Mouse (Mus musculus): ENCODE data around the gene Scml4. TPM values are rescaled to one million over a fixed set of nuclear protein-coding genes. Genes with fewer than 3 reads are reported as not detected.

Scml4 gene
- total and polyA plus RNA-seq, 3 experiments = 0.03 to 0.08 TPM; not detected in 1

- Histone ChIP-seq H3K36me3 (ENCODE audit: control insufficient read depth in 1 of 2, insufficient read depth in 2 of 2, low read length in 2 of 2) (peaks cover 0 to 6% of the 10 kb centered on the region in 2 experiments; a peak in 2 of 4 replicates), H3K4me1 (ENCODE audit: control insufficient read depth in 1 of 2, insufficient read depth in 2 of 2, low read length in 2 of 2) (peaks cover 0 to 4% of the 10 kb centered on the region in 2 experiments; a peak in 1 of 4 replicates), H3K27me3 (ENCODE audit: control insufficient read depth in 1 of 2, insufficient read depth in 2 of 2, low read length in 2 of 2) (no peaks in the 10 kb centered on the region), H3K4me3 (ENCODE audit: control insufficient read depth in 1 of 2, insufficient read depth in 1 of 2, low read depth in 2 of 2, low read length in 2 of 2) (no peak overlapping the region), H3K27ac (ENCODE audit: control insufficient read depth, low read depth, low read length) (no peak overlapping the region), H3K9ac (ENCODE audit: control insufficient read depth, low read depth, low read length, poor library complexity, severe bottlenecking) (no peak overlapping the region), H3K79me2 (ENCODE audit: control insufficient read depth, insufficient read depth, low read length, poor library complexity) (no peaks in the 10 kb centered on the region), H3K9me3 (replicated peaks; ENCODE audit: insufficient read depth, low read length) (no peaks in the 10 kb centered on the region)
- TF ChIP-seq CHD1 (IDR thresholded peaks at IDR 0.05; ENCODE audit: low read depth, low read length) = no peak
- TF ChIP-seq MYC (IDR thresholded peaks at IDR 0.05; ENCODE audit: low read depth, low read length) = no peak
- TF ChIP-seq RCOR1 (IDR thresholded peaks at IDR 0.05; ENCODE audit: low read depth, low read length) = no peak
- no peak for TF ChIP-seq MAX (IDR thresholded peaks at IDR 0.05; ENCODE audit: low read length)
- no peak for TF ChIP-seq KAT2A (conservative IDR thresholded peaks at IDR 0.05; ENCODE audit: low read depth, low read length)
- no peak for TF ChIP-seq E2F4 (IDR thresholded peaks at IDR 0.05; ENCODE audit: borderline replicate concordance, low read depth, low read length)
- TF ChIP-seq ZNF384 (IDR thresholded peaks at IDR 0.05; ENCODE audit: low read depth, low read length) = no peak
- TF ChIP-seq CTCF (IDR thresholded peaks at IDR 0.05 in 2 of 3, conservative IDR thresholded peaks at IDR 0.05 in 1 of 3; ENCODE audit: control insufficient read depth in 1 of 3, insufficient read depth in 1 of 3, low read depth in 2 of 3, low read length in 3 of 3, poor library complexity in 1 of 3, severe bottlenecking in 1 of 3) = no peak
- no peak for TF ChIP-seq MAFK (IDR thresholded peaks at IDR 0.05; ENCODE audit: borderline replicate concordance, low read depth, low read length)
- no peak for TF ChIP-seq TAL1 (IDR thresholded peaks at IDR 0.05; ENCODE audit: low read length)
- TF ChIP-seq MXI1 (IDR thresholded peaks at IDR 0.05; ENCODE audit: low read depth, low read length) = no peak
- TF ChIP-seq UBTF (IDR thresholded peaks at IDR 0.05; ENCODE audit: borderline replicate concordance, insufficient read depth, low read depth, low read length) = no peak
- DNase-seq (ENCODE audit: low read depth, low spot score) = no peak
Observed at GRCm38 (mm10) chr10:42917355-42917754, 57.2 kb downstream of the Scml4 start.

- Histone ChIP-seq H3K4me3 (ENCODE audit: control insufficient read depth in 1 of 2, insufficient read depth in 1 of 2, low read depth in 2 of 2, low read length in 2 of 2) (no peak overlapping the region), H3K4me1 (ENCODE audit: control insufficient read depth in 1 of 2, insufficient read depth in 2 of 2, low read length in 2 of 2) (no peaks in the 10 kb centered on the region), H3K36me3 (ENCODE audit: control insufficient read depth in 1 of 2, insufficient read depth in 2 of 2, low read length in 2 of 2) (no peaks in the 10 kb centered on the region), H3K27me3 (ENCODE audit: control insufficient read depth in 1 of 2, insufficient read depth in 2 of 2, low read length in 2 of 2) (peaks cover 0 to 1% of the 10 kb centered on the region in 2 experiments; a peak in 3 of 4 replicates), H3K27ac (ENCODE audit: control insufficient read depth, low read depth, low read length) (no peak overlapping the region), H3K79me2 (ENCODE audit: control insufficient read depth, insufficient read depth, low read length, poor library complexity) (no peaks in the 10 kb centered on the region), H3K9ac (ENCODE audit: control insufficient read depth, low read depth, low read length, poor library complexity, severe bottlenecking) (no peak overlapping the region), H3K9me3 (replicated peaks; ENCODE audit: insufficient read depth, low read length) (no peaks in the 10 kb centered on the region)
- TF ChIP-seq MYB (IDR thresholded peaks at IDR 0.05; ENCODE audit: low read depth, low read length) (no peak), POLR2A (IDR thresholded peaks at IDR 0.05; ENCODE audit: control insufficient read depth in 1 of 2, insufficient read depth in 1 of 2, low read depth in 1 of 2, low read length in 2 of 2, poor library complexity in 1 of 2) (no peak), UBTF (IDR thresholded peaks at IDR 0.05; ENCODE audit: borderline replicate concordance, insufficient read depth, low read depth, low read length) (no peak), CTCF (IDR thresholded peaks at IDR 0.05 in 2 of 3, conservative IDR thresholded peaks at IDR 0.05 in 1 of 3; ENCODE audit: control insufficient read depth in 1 of 3, insufficient read depth in 1 of 3, low read depth in 2 of 3, low read length in 3 of 3, poor library complexity in 1 of 3, severe bottlenecking in 1 of 3) (no peak), ELF1 (IDR thresholded peaks at IDR 0.05; ENCODE audit: low read depth, low read length) (no peak), E2F4 (IDR thresholded peaks at IDR 0.05; ENCODE audit: borderline replicate concordance, low read depth, low read length) (no peak)
- DNase-seq (ENCODE audit: low read depth, low spot score) = no peak
Observed at GRCm38 (mm10) chr10:42919786-42920185, 59.6 kb downstream of the Scml4 start.

Data from MEL (cell line).